Mouse (Mus musculus): ENCODE data around the gene Cwf19l1.

DNA sequence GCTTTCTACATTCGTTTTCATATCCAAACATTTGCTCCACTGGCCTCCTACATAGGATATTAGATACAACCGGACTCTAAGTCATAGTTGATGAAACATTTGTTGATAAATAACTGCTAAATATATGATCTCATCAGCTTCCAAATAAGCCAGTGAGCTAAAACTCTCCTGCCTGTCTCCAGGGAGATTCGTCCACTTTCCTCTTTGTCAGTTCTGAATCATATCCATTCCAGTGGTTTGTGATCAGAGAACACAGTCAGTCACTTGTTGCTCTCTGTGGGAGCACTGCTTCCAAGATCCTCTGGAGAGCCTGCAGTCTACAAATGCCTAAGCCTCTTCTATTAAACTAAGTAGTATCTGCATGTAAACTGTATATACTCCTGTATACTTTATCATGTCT is 75.5 kb downstream of the Cwf19l1 start:
- TF ChIP-seq CTCF (IDR thresholded peaks at IDR 0.05; ENCODE audit: extremely low read depth, insufficient read depth, insufficient read length, insufficient replicate concordance) (no peak), POLR2A (IDR thresholded peaks at IDR 0.05; ENCODE audit: low read depth, low read length) (no peak)

All from spleen, adult 2 months (tissue).